Mouse (Mus musculus): ENCODE measurements at regions not wholly inside any gene's neighbourhood (a gene's known extent, or its start where the extent isn't known, plus 50 kb on each side); places are given as distances from the start of the nearest gene placed in this dataset.

DNA sequence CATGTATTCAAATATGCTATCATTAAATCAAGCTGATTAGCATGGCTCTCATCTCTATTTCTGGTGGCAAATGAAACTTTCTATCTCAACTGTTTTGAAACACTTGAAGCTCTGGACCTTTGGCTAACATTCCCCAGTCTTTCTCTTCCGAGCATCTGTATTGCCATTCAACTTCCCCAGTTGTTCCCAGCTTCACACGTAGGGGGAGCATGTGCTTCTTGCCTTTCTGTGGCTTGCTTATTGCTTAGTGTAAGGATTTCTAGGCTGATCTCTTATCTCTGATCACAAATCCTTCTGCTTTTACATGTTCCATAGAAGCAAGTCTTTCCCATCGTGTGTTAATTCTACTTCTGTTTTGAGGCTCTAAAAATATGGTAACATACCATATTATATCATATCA is 662.0 kb downstream of the Stpg2 start:
- H3K36me3 ChIP-seq (ENCODE audit: insufficient read depth, low read length), result no peaks in the 10 kb centered on the region
- H3K27me3 ChIP-seq (ENCODE audit: insufficient read depth, low read length), result no peaks in the 10 kb centered on the region
- ATAC-seq (replicated peaks; ENCODE audit: low FRiP score, low read depth), result no peak

DNA sequence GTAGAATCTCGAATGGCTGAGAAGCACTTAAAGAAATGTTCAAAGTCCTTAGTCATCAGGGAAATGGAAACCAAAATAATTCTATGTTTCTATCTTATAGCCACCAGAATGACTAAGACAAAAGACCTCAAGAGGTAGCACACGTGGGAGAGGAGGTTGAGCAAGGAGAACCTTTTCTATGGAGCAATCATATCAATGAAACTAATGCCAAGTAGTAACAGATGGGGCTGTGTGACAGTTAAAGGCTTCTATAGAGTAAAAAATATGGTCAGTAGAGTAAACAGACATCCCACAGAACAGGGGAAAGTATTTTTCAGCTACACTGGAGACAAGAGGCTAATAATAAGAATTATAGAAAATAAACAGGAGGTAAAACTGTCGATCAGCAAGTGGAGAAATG is 664.3 kb downstream of the Stpg2 start:
- Histone ChIP-seq H3K27me3 (ENCODE audit: insufficient read depth, low read length) (no peaks in the 10 kb centered on the region), H3K4me2 (ENCODE audit: low read length) (no peak overlapping the region), H3K4me1 (replicated peaks; ENCODE audit: insufficient read depth, low read length) (no peaks in the 10 kb centered on the region), H3K27ac (no peak overlapping the region), H3K9me3 (replicated peaks; ENCODE audit: low read length) (no peaks in the 10 kb centered on the region), H3K36me3 (ENCODE audit: insufficient read depth, low read length) (no peaks in the 10 kb centered on the region), H3K9ac (ENCODE audit: low read depth, low read length) (no peak overlapping the region), H3K4me3 (replicated peaks; ENCODE audit: low read depth, low read length) (no peak overlapping the region)
- 85% methylated on average over 3 of the region's 3 CpGs for WGBS
- no peak for TF ChIP-seq CTCF (IDR thresholded peaks at IDR 0.05; ENCODE audit: low read depth)
- DNase-seq (ENCODE audit: low spot score), result no peak
- no peak for ATAC-seq (replicated peaks; ENCODE audit: low FRiP score, low read depth)

More for the DNA sequence above, 662.0 kb downstream of the Stpg2 start:
- no peak for DNase-seq (ENCODE audit: low spot score)
- H3K4me3 ChIP-seq (replicated peaks; ENCODE audit: low read depth, low read length), result no peak overlapping the region
- peak; percentile 35; the same call in 1 of the 2 replicates for TF ChIP-seq CTCF (IDR thresholded peaks at IDR 0.05; ENCODE audit: low read depth)
- whole genome bisulfite sequencing, result 80% methylated on average over 3 of the region's 3 CpGs
- no peak overlapping the region for H3K9ac ChIP-seq (ENCODE audit: low read depth, low read length)
- no peaks in the 10 kb centered on the region for H3K4me1 ChIP-seq (replicated peaks; ENCODE audit: insufficient read depth, low read length)
- no peak overlapping the region for H3K27ac ChIP-seq
- no peak overlapping the region for H3K4me2 ChIP-seq (ENCODE audit: low read length)
- no peaks in the 10 kb centered on the region for H3K9me3 ChIP-seq (replicated peaks; ENCODE audit: low read length)

DNA sequence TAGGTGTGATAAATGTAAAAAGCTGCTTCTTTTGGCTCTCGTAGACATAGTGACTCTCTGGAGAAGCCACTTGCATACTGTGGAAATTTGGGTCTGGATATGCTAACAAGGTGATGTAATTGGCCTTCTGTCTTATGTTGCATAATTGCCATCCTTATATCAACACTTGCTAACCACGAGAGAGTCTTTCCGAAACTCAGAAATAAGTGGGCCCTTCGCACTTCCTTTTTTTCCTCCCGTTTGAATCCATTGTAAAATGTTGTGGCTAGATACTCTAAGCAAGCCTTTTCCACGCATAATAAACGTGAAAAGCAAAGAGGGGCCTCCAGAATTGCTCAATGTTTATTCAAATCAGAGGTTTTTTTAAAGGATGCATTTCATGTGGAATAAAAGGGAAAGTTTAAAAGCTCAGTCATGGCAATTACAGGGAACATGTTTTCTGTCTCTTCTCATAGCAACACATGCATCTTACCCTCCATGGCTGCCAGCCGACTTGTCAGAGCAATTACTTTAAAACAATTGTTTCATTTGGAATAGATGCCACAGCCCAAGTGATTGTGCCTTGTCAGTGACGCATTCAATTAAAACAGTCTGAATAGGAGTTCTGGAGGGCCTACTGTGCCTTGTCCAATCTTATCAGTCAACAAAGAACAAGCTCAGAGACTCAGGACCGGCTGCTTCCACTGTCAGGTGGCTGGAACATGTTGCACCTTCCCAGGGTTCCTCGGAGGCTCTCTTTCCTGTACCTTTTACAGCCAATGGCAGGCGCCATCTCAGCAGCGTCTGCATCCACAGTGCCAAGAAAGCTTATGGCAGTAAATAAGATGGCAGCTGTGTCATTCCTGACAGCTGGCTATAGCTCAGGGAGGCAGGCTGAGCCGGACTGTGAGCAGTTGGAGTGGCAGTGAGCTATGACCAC is 680.7 kb downstream of the Stpg2 start:
- TF ChIP-seq CTCF (IDR thresholded peaks at IDR 0.05; ENCODE audit: low read depth), result no peak
- Histone ChIP-seq H3K4me1 (replicated peaks; ENCODE audit: insufficient read depth, low read length) (no peaks in the 10 kb centered on the region), H3K27me3 (ENCODE audit: insufficient read depth, low read length) (no peaks in the 10 kb centered on the region), H3K9ac (ENCODE audit: low read depth, low read length) (no peak overlapping the region), H3K4me2 (ENCODE audit: low read length) (no peak overlapping the region), H3K4me3 (replicated peaks; ENCODE audit: low read depth, low read length) (no peak overlapping the region), H3K36me3 (ENCODE audit: insufficient read depth, low read length) (no peaks in the 10 kb centered on the region), H3K9me3 (replicated peaks; ENCODE audit: low read length) (no peaks in the 10 kb centered on the region), H3K27ac (no peak overlapping the region)
- 78% methylated on average over 14 of the region's 14 CpGs for WGBS
- DNase-seq (ENCODE audit: low spot score) (no peak), ATAC-seq (replicated peaks; ENCODE audit: low FRiP score, low read depth) (no peak)

DNA sequence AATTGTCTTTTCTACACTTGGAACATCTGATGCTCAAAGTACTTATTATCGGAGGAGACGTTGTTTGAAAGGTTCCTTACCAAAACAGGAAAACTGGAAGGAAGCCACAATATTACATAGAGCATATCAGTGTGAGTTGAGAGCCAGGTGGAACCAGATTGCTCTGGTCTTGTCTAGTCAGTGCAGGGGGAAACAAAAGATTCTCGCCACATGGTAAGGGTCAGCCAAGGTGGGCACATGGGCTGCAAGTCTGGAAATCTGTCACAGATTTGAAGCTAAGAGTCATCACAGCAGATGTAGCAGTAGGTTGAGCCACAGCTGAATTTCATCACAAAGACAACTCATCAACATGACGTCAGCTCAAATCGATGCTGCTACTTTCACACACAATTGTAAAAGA is 681.8 kb downstream of the Stpg2 start:
- no peak for ATAC-seq (replicated peaks; ENCODE audit: low FRiP score, low read depth)
- DNase-seq (ENCODE audit: low spot score), result no peak
- no peak overlapping the region for H3K9ac ChIP-seq (ENCODE audit: low read depth, low read length)
- H3K4me2 ChIP-seq (ENCODE audit: low read length), result no peak overlapping the region
- 80% methylated on average over 5 of the region's 5 CpGs for WGBS
- no peaks in the 10 kb centered on the region for H3K36me3 ChIP-seq (ENCODE audit: insufficient read depth, low read length)
- no peak for TF ChIP-seq CTCF (IDR thresholded peaks at IDR 0.05; ENCODE audit: low read depth)
- no peaks in the 10 kb centered on the region for H3K9me3 ChIP-seq (replicated peaks; ENCODE audit: low read length)
- no peaks in the 10 kb centered on the region for H3K27me3 ChIP-seq (ENCODE audit: insufficient read depth, low read length)
- H3K4me1 ChIP-seq (replicated peaks; ENCODE audit: insufficient read depth, low read length), result no peaks in the 10 kb centered on the region
- no peak overlapping the region for H3K27ac ChIP-seq
- H3K4me3 ChIP-seq (replicated peaks; ENCODE audit: low read depth, low read length), result no peak overlapping the region

DNA sequence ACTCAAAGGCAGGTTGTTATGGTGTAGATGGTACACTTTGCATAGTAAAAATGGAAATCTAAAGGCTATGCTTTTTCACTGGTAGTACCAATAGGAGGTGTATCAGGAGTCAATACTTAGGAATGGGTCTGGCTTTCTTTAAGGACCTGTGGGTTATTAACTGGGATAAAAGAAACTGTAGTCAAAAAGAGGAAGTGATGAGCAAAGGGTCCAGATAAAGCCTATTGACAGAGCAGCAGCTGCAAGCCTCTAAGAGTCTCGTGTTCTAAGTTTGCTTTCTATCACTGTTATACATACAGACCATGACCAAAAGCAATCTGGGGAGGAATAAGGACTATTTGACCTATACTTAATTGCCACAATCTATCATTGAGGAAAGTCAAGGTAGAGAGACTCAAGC is 683.0 kb downstream of the Stpg2 start:
- no peak for DNase-seq (ENCODE audit: low spot score)
- 86% methylated on average over 1 of the region's 1 CpGs for WGBS
- Histone ChIP-seq H3K27ac (no peak overlapping the region), H3K9me3 (replicated peaks; ENCODE audit: low read length) (no peaks in the 10 kb centered on the region), H3K9ac (ENCODE audit: low read depth, low read length) (no peak overlapping the region), H3K36me3 (ENCODE audit: insufficient read depth, low read length) (no peaks in the 10 kb centered on the region), H3K4me2 (ENCODE audit: low read length) (no peak overlapping the region), H3K4me1 (replicated peaks; ENCODE audit: insufficient read depth, low read length) (no peaks in the 10 kb centered on the region), H3K4me3 (replicated peaks; ENCODE audit: low read depth, low read length) (no peak overlapping the region), H3K27me3 (ENCODE audit: insufficient read depth, low read length) (no peaks in the 10 kb centered on the region)
- ATAC-seq (replicated peaks; ENCODE audit: low FRiP score, low read depth), result no peak
- no peak for TF ChIP-seq CTCF (IDR thresholded peaks at IDR 0.05; ENCODE audit: low read depth)

DNA sequence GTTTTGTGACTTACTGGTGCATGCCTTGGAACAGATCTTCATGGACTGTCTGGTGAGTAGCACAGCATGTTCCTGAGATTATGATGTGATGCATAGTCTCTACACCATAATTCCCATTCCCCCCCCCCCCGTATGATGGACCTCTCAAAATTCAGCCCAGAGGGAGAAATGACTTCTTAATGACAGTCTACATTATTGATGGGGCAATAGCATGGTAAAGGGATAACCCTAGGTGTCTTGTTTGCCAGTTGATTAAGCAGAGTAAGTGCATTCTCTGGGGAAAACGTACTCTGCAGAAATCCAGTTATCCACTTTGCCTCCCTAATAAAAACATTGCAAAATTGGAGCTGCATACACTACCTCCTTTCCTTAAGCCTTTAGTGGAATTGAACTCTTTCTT is 684.7 kb downstream of the Stpg2 start:
- 74% methylated on average over 2 of the region's 2 CpGs for WGBS
- Histone ChIP-seq H3K9me3 (replicated peaks; ENCODE audit: low read length) (no peaks in the 10 kb centered on the region), H3K4me2 (ENCODE audit: low read length) (no peak overlapping the region), H3K36me3 (ENCODE audit: insufficient read depth, low read length) (no peaks in the 10 kb centered on the region), H3K4me1 (replicated peaks; ENCODE audit: insufficient read depth, low read length) (no peaks in the 10 kb centered on the region), H3K27me3 (ENCODE audit: insufficient read depth, low read length) (no peaks in the 10 kb centered on the region), H3K4me3 (replicated peaks; ENCODE audit: low read depth, low read length) (no peak overlapping the region), H3K27ac (no peak overlapping the region), H3K9ac (ENCODE audit: low read depth, low read length) (no peak overlapping the region)
- ATAC-seq (replicated peaks; ENCODE audit: low FRiP score, low read depth) (no peak), DNase-seq (ENCODE audit: low spot score) (no peak)
- no peak for TF ChIP-seq CTCF (IDR thresholded peaks at IDR 0.05; ENCODE audit: low read depth)

Measured in kidney, postnatal 0 days (tissue).